Mouse (Mus musculus) testis, adult 2 months (tissue): Measurements from ENCODE around the gene Hgfac. TPM values are rescaled to one million over a fixed set of nuclear protein-coding genes. Genes with fewer than 3 reads are reported as not detected.

Experiments used
- H3K27ac ChIP-seq: fragments of 200-500 bp; 2 replicates; pipeline ENCODE4 v1.5.1; 2012; ENCODE audit warnings: low read depth, low read length; ENCODE audit not compliant: control insufficient read depth, insufficient read depth
- H3K27me3 ChIP-seq: fragments of 200-500 bp; 2 replicates; pipeline ENCODE4 v1.6.1; 2012; ENCODE audit warnings: mild to moderate bottlenecking, low read length, moderate library complexity; ENCODE audit not compliant: control insufficient read depth, insufficient read depth
- H3K36me3 ChIP-seq: fragments of 200-500 bp; 2 replicates; pipeline ENCODE4 v1.6.1; 2012; ENCODE audit warnings: mild to moderate bottlenecking, low read length; ENCODE audit not compliant: control insufficient read depth, insufficient read depth
- H3K4me1 ChIP-seq: fragments of 200-500 bp; 2 replicates; pipeline ENCODE4 v1.6.1; 2012; ENCODE audit warnings: low read length; ENCODE audit not compliant: control insufficient read depth, insufficient read depth
- H3K4me3 ChIP-seq: fragments of 200-500 bp; 2 replicates; pipeline ENCODE4 v1.5.1; 2012; ENCODE audit warnings: low read depth, mild to moderate bottlenecking, low read length, moderate library complexity, mixed read lengths; ENCODE audit not compliant: control insufficient read depth
- CTCF ChIP-seq: fragments of 200-500 bp; IDR thresholded peaks from 2 replicates; pipeline ENCODE4 v1.5.1; 2012; ENCODE audit warnings: low read depth, mild to moderate bottlenecking, inconsistent platforms, low read length, moderate library complexity; ENCODE audit not compliant: control insufficient read depth, insufficient read depth, insufficient replicate concordance
- POLR2A ChIP-seq: fragments of 200-500 bp; IDR thresholded peaks from 2 replicates; pipeline ENCODE4 v1.6.1; 2012; ENCODE audit warnings: low read depth, mild to moderate bottlenecking, inconsistent platforms, low read length, moderate library complexity; ENCODE audit not compliant: control insufficient read depth
- polyA plus RNA-seq: library from polyadenylated mRNA; depleted of rRNA; stranded (reverse); fragments of >200 nt; gene quantifications from 2 replicates; pipeline ENCODE4 v1.2.3, GENCODE M21; 2012

The Hgfac gene
- polyA plus RNA-seq, 1 experiment: 1.8 TPM

DNA sequence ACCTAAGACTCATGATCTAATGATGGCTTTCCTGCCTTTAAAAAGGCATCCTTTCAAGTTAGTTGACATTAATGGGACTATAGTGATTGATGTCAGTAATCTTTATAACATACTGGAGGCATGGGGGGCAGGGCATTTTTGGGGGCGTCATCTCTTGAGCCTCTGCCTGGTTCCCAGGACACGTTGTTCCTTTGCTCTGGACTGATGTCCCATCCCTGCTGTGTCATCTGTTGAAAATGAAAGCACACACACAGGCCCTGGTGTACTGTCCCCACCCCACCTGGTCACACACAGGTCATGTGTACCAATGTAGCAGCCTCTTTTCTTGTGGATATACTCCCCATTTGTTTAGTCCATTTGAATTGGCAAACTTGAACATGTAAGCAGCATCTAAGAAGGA, 34.7 kb upstream of the Hgfac start:
- Histone ChIP-seq H3K27ac (no peak overlapping the region), H3K4me3 (no peak overlapping the region), H3K27me3 (no peaks in the 10 kb centered on the region), H3K4me1 (no peaks in the 10 kb centered on the region), H3K36me3 (no peaks in the 10 kb centered on the region)
- no peak for TF ChIP-seq POLR2A
- no peak for TF ChIP-seq CTCF

GRCm38 (mm10) chr5:35009163-35009562, 32.1 kb upstream of the Hgfac start:
- TF ChIP-seq CTCF (no peak), POLR2A (no peak)
- Histone ChIP-seq H3K36me3 (no peaks in the 10 kb centered on the region), H3K27me3 (no peaks in the 10 kb centered on the region), H3K4me3 (no peak overlapping the region), H3K4me1 (no peaks in the 10 kb centered on the region), H3K27ac (no peak overlapping the region)

DNA sequence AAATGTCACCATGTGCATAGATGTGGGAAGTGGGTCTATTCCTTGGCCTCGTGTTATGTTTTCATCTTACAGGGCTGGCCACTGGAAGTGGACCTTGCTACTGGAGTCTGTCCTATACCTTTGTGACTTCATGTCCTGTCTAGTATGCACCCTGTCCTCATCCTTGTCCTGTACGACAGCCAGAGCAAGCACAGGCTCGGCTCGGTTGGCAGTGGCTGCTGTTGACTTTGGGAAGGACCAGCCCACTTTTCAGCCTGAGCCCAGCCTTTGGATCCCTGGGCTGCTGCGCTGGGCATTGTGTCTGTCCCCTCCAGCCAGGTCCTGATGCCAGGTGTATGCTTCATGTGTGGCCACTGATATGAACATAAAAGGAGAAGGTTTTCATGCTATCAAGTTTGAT, 30.7 kb upstream of the Hgfac start:
- Histone ChIP-seq H3K36me3 (no peaks in the 10 kb centered on the region), H3K4me3 (no peak overlapping the region), H3K4me1 (no peaks in the 10 kb centered on the region), H3K27ac (no peak overlapping the region), H3K27me3 (no peaks in the 10 kb centered on the region)
- TF ChIP-seq POLR2A: no peak

- H3K27ac ChIP-seq: no peak overlapping the region
- no peak overlapping the region for H3K4me3 ChIP-seq
- H3K27me3 ChIP-seq: no peaks in the 10 kb centered on the region
- TF ChIP-seq CTCF: no peak
- no peak for TF ChIP-seq POLR2A
- no peaks in the 10 kb centered on the region for H3K4me1 ChIP-seq
- no peaks in the 10 kb centered on the region for H3K36me3 ChIP-seq
These were observed 30.0 kb upstream of the Hgfac start for GRCm38 (mm10) chr5:35011156-35011923.

DNA sequence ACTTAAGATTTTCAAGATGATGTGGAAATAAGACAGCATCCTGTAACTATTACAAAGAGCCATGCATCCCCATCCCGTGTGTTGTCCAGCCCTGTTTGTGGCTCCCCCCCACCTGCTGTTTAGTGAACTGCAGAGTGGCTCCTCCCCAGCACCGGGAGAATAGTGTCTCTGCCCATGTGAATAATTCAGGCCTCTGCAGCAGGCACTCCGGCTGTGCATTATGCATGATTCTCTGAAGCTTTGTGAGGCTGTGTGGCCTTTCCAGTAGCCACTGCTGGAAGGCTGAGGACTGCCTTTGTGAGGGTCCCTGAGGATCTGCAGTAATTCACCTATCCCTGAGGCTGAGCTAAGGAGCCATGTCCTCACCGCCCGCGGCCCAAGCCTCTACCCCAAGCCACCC, 27.3 kb upstream of the Hgfac start:
- no peak overlapping the region for H3K4me3 ChIP-seq
- no peaks in the 10 kb centered on the region for H3K36me3 ChIP-seq
- H3K27ac ChIP-seq: no peak overlapping the region
- no peak for TF ChIP-seq CTCF
- TF ChIP-seq POLR2A: no peak
- H3K27me3 ChIP-seq: no peaks in the 10 kb centered on the region
- H3K4me1 ChIP-seq: no peaks in the 10 kb centered on the region

DNA sequence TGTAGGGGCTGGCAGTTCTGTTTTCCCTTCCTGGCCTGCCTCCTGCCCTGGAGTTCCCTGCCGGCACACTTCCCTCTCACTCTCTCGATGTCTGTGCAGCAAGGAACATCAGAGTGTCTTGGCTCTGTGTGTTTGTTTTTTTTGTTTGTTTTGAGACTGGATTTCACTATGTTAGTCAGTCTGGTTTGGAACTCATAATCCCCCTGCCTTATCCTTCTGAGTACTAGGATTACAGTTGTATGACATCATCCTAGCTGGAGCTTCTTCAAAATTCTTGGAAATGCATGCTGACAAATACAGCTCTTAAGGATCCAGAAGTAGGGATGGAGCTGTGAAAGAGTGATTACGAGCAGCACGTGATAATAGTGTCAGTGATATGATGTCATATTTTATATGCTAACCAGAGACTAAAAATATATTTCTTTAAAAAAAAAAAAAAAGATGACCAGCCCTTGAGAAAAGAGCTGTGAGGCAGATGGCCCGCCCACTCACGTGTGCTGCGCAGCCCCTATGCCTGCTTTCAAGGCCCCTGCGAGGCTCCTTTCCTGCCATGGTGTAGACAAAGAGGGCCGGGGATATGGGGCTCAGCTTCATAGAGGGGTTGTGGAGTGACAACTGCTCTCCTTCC, 21.5 kb upstream of the Hgfac start:
- Histone ChIP-seq H3K36me3 (no peaks in the 10 kb centered on the region), H3K4me3 (no peak overlapping the region), H3K27ac (no peak overlapping the region), H3K4me1 (no peaks in the 10 kb centered on the region), H3K27me3 (no peaks in the 10 kb centered on the region)
- no peak for TF ChIP-seq POLR2A
- no peak for TF ChIP-seq CTCF

GRCm38 (mm10) chr5:35020410-35021241, 20.7 kb upstream of the Hgfac start:
- H3K27me3 ChIP-seq: no peaks in the 10 kb centered on the region
- H3K36me3 ChIP-seq: no peaks in the 10 kb centered on the region
- no peaks in the 10 kb centered on the region for H3K4me1 ChIP-seq
- no peak overlapping the region for H3K27ac ChIP-seq
- no peak for TF ChIP-seq POLR2A
- H3K4me3 ChIP-seq: no peak overlapping the region
